Mouse (Mus musculus): ENCODE data around the gene Trpm8. TPM values are rescaled to one million over a fixed set of nuclear protein-coding genes. Genes with fewer than 3 reads are reported as not detected.

Gene Trpm8
- polyA plus RNA-seq, 1 experiment from 2014 or later = not detected

DNA sequence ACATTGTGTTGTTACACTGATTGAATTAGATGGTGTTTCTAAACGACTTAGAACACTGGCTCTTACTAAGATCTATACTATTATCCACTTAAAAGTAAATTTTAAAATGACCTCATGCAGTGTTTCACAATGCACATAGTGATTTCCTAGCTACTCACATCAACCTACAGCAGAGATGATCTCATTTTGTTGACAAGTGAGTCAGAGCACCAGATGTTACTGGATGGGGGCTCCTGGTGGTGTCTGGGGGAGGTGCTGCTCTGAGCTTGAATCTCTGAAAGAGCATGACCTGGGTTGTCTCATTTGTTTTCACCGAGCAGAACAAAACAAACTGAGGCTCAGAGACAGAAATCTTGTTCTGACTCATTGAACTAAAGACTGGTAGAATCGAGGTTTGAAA, 68.1 kb downstream of the Trpm8 start:
- no peaks in the 10 kb centered on the region for H3K36me3 ChIP-seq
- no peaks in the 10 kb centered on the region for H3K4me1 ChIP-seq (replicated peaks)
- H3K9me3 ChIP-seq (replicated peaks) = no peaks in the 10 kb centered on the region
- no peak overlapping the region for H3K9ac ChIP-seq
- no peak overlapping the region for H3K4me3 ChIP-seq
- H3K4me2 ChIP-seq = no peak overlapping the region
- no peak overlapping the region for H3K27ac ChIP-seq (ENCODE audit: poor library complexity, severe bottlenecking)
- no peaks in the 10 kb centered on the region for H3K27me3 ChIP-seq (replicated peaks)
- WGBS = 39% methylated on average over 3 of the region's 3 CpGs
- ATAC-seq (ENCODE audit: insufficient number of reproducible peaks, low FRiP score) = no peak

- Histone ChIP-seq H3K9ac (no peak overlapping the region), H3K27ac (ENCODE audit: poor library complexity, severe bottlenecking) (no peak overlapping the region), H3K4me3 (no peak overlapping the region), H3K27me3 (replicated peaks) (no peaks in the 10 kb centered on the region), H3K36me3 (no peaks in the 10 kb centered on the region), H3K4me2 (no peak overlapping the region), H3K4me1 (replicated peaks) (no peaks in the 10 kb centered on the region), H3K9me3 (replicated peaks) (no peaks in the 10 kb centered on the region)
- no peak for ATAC-seq (ENCODE audit: insufficient number of reproducible peaks, low FRiP score)
- 74% methylated on average over 5 of the region's 5 CpGs for WGBS
These were observed 71.1 kb downstream of the Trpm8 start for GRCm38 (mm10) chr1:88348496-88349005.

GRCm38 (mm10) chr1:88350761-88351160, 73.3 kb downstream of the Trpm8 start:
- H3K9me3 ChIP-seq (replicated peaks) = no peaks in the 10 kb centered on the region
- no peak overlapping the region for H3K4me2 ChIP-seq
- H3K27me3 ChIP-seq (replicated peaks) = no peaks in the 10 kb centered on the region
- H3K27ac ChIP-seq (ENCODE audit: poor library complexity, severe bottlenecking) = no peak overlapping the region
- WGBS = 73% methylated on average over 9 of the region's 9 CpGs
- no peak overlapping the region for H3K9ac ChIP-seq
- H3K4me3 ChIP-seq = no peak overlapping the region
- H3K36me3 ChIP-seq = no peaks in the 10 kb centered on the region
- H3K4me1 ChIP-seq (replicated peaks) = no peaks in the 10 kb centered on the region
- ATAC-seq (ENCODE audit: insufficient number of reproducible peaks, low FRiP score) = no peak

DNA sequence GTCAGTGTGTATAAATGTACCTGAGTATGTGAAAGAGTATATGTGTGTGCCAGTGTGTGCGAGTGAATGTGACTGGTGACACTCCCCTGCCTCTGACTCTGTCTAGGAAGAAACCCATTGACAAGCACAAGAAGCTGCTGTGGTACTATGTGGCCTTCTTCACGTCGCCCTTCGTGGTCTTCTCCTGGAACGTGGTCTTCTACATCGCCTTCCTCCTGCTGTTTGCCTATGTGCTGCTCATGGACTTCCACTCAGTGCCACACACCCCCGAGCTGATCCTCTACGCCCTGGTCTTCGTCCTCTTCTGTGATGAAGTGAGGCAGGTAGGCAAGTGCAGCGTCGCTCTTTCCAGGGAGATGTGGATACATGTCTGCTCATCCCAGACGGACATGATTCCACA, 77.6 kb downstream of the Trpm8 start:
- H3K36me3 ChIP-seq = no peaks in the 10 kb centered on the region
- H3K4me3 ChIP-seq = no peak overlapping the region
- WGBS = 87% methylated on average over 12 of the region's 12 CpGs

DNA sequence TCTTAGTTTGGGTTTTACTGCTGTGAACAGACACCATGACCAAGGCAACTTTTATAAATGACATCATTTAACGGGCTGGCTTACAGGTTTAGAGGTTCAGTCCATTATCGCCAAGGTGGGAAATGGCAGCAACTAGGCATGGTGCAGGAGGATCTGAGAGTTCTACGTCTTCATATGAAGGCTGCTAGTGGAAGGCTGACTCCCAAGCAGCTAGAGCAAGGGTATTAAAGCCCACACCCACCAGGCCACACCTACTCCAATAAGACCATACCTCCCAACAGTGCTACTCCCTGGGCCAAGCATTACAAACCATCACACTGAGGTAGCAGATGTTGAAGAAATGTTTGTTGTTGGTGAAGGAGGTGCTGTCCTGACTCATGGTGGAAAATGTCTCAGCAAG, 78.2 kb downstream of the Trpm8 start:
- H3K9ac ChIP-seq = no peak overlapping the region
- no peaks in the 10 kb centered on the region for H3K9me3 ChIP-seq (replicated peaks)
- H3K27ac ChIP-seq (ENCODE audit: poor library complexity, severe bottlenecking) = no peak overlapping the region
- 80% methylated on average over 3 of the region's 3 CpGs for WGBS
- no peak for ATAC-seq (ENCODE audit: insufficient number of reproducible peaks, low FRiP score)
- H3K27me3 ChIP-seq (replicated peaks) = no peaks in the 10 kb centered on the region
- H3K36me3 ChIP-seq = no peaks in the 10 kb centered on the region
- no peak overlapping the region for H3K4me3 ChIP-seq
- H3K4me2 ChIP-seq = no peak overlapping the region
- H3K4me1 ChIP-seq (replicated peaks) = no peaks in the 10 kb centered on the region

More for the DNA sequence above, 77.6 kb downstream of the Trpm8 start:
- Histone ChIP-seq H3K4me2 (no peak overlapping the region), H3K27me3 (replicated peaks) (no peaks in the 10 kb centered on the region), H3K4me1 (replicated peaks) (no peaks in the 10 kb centered on the region), H3K9ac (no peak overlapping the region), H3K9me3 (replicated peaks) (no peaks in the 10 kb centered on the region), H3K27ac (ENCODE audit: poor library complexity, severe bottlenecking) (no peak overlapping the region)
- no peak for ATAC-seq (ENCODE audit: insufficient number of reproducible peaks, low FRiP score)

GRCm38 (mm10) chr1:88356616-88357015, 79.2 kb downstream of the Trpm8 start:
- no peak for ATAC-seq (ENCODE audit: insufficient number of reproducible peaks, low FRiP score)
- H3K27me3 ChIP-seq (replicated peaks) = no peaks in the 10 kb centered on the region
- 70% methylated on average over 6 of the region's 6 CpGs for WGBS
- no peaks in the 10 kb centered on the region for H3K4me1 ChIP-seq (replicated peaks)
- no peak overlapping the region for H3K9ac ChIP-seq
- no peak overlapping the region for H3K4me3 ChIP-seq
- H3K27ac ChIP-seq (ENCODE audit: poor library complexity, severe bottlenecking) = no peak overlapping the region
- no peaks in the 10 kb centered on the region for H3K36me3 ChIP-seq
- H3K9me3 ChIP-seq (replicated peaks) = no peaks in the 10 kb centered on the region
- H3K4me2 ChIP-seq = no peak overlapping the region

DNA sequence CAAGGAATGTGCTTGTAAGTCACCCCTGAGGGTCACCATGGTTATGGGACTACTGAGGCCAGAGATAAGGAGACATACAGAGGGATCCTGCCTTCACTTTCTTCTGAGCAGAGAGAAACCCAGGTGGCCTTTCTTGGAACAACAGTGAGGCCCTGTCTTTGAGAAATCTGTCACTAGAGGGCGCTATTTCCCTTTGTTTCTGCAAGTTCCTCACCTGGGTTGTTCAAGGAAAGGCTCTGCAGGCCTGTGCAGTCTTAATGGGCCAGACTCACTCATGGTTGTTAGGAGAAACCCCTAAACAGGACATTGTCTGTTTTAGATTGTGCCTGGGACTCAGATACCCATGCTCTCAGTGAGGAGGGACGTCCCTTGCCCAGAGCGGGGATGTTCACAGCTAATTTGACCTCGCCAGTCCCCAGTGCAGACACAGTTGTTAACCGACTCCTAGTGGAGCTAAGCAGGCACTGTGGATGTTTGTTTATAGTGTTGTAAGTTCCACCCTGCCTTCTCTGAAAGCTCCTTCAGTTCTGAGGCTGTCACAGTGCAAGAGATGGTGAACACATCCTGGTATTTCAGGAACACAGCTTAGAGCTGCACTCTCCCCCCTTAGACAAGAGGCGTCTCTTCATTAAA, 80.1 kb downstream of the Trpm8 start:
- no peak overlapping the region for H3K27ac ChIP-seq (ENCODE audit: poor library complexity, severe bottlenecking)
- H3K4me3 ChIP-seq = no peak overlapping the region
- no peaks in the 10 kb centered on the region for H3K27me3 ChIP-seq (replicated peaks)
- H3K4me2 ChIP-seq = no peak overlapping the region
- no peaks in the 10 kb centered on the region for H3K9me3 ChIP-seq (replicated peaks)
- WGBS = 61% methylated on average over 6 of the region's 6 CpGs
- no peaks in the 10 kb centered on the region for H3K36me3 ChIP-seq
- 0 out of 2 replicates have a peak, but pooled peaks have one; percentile 22 for ATAC-seq (ENCODE audit: insufficient number of reproducible peaks, low FRiP score)
- H3K4me1 ChIP-seq (replicated peaks) = no peaks in the 10 kb centered on the region
- H3K9ac ChIP-seq = no peak overlapping the region

DNA sequence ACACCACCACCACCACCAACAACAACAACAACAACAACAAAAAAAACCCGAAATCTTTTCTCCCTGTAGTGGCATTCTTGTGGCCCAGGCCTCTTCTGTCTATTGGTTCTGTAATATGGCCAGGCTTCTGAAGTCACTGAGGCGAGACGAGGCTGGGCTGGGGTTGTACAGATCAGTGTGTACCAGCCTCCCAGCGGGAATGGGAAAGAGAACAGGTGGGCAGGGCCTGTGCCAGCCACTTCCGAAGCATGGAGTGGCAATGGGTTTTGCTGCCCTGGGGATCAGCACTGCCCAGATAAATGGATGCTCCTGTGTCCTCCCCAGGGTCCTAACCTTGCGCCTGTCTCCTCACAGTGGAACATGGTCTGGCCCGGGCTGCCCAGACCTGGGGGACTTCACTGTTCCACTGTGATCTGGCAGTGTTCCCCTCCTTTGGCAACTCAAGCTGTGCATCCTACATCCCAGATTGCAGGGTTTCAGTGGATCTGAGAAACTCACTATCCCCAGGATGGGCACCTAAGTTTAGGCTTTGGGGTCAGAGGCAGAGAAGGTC, 80.7 kb downstream of the Trpm8 start:
- Histone ChIP-seq H3K9me3 (replicated peaks) (no peaks in the 10 kb centered on the region), H3K9ac (no peak overlapping the region), H3K36me3 (no peaks in the 10 kb centered on the region), H3K27ac (ENCODE audit: poor library complexity, severe bottlenecking) (no peak overlapping the region), H3K4me3 (no peak overlapping the region), H3K27me3 (replicated peaks) (no peaks in the 10 kb centered on the region), H3K4me2 (no peak overlapping the region), H3K4me1 (replicated peaks) (no peaks in the 10 kb centered on the region)
- 78% methylated on average over 7 of the region's 7 CpGs for WGBS
- ATAC-seq (ENCODE audit: insufficient number of reproducible peaks, low FRiP score) = no peak

GRCm38 (mm10) chr1:88361085-88361484, 83.6 kb downstream of the Trpm8 start:
- no peaks in the 10 kb centered on the region for H3K9me3 ChIP-seq (replicated peaks)
- no peak overlapping the region for H3K4me2 ChIP-seq
- WGBS = 69% methylated on average over 4 of the region's 4 CpGs
- no peaks in the 10 kb centered on the region for H3K36me3 ChIP-seq
- H3K4me1 ChIP-seq (replicated peaks) = no peaks in the 10 kb centered on the region
- H3K9ac ChIP-seq = no peak overlapping the region
- no peak overlapping the region for H3K27ac ChIP-seq (ENCODE audit: poor library complexity, severe bottlenecking)
- no peaks in the 10 kb centered on the region for H3K27me3 ChIP-seq (replicated peaks)
- H3K4me3 ChIP-seq = no peak overlapping the region
- no peak for ATAC-seq (ENCODE audit: insufficient number of reproducible peaks, low FRiP score)

GRCm38 (mm10) chr1:88366881-88367644, 89.6 kb downstream of the Trpm8 start:
- H3K27ac ChIP-seq (ENCODE audit: poor library complexity, severe bottlenecking) = no peak overlapping the region
- no peak overlapping the region for H3K4me2 ChIP-seq
- no peak for ATAC-seq (ENCODE audit: insufficient number of reproducible peaks, low FRiP score)
- no peak overlapping the region for H3K9ac ChIP-seq
- peaks cover 5% of the 10 kb centered on the region; the same call in 1 of the 2 replicates for H3K9me3 ChIP-seq (replicated peaks)
- H3K27me3 ChIP-seq (replicated peaks) = no peaks in the 10 kb centered on the region
- H3K36me3 ChIP-seq = no peaks in the 10 kb centered on the region
- H3K4me1 ChIP-seq (replicated peaks) = no peaks in the 10 kb centered on the region
- WGBS = 70% methylated on average over 11 of the region's 11 CpGs
- no peak overlapping the region for H3K4me3 ChIP-seq

DNA sequence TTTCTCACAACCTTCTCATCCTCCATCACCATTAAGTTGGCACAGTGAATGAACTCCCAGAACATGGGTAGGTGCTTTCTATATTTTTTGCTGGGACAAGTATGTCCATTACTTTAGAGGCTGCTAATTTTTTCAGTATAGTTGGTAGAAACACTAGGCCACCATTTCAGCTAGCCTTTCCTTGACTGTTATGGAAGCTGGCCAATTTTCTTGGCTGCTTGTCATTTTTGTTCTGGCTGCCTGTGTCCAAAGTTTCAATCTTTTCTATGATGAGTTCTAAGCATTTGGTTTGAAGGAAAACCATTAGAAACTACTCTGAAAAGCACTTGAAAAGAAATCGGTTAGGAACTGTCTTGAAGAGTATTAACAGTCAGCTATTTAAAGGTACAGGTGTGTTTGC, 101.0 kb downstream of the Trpm8 start:
- Histone ChIP-seq H3K36me3 (no peaks in the 10 kb centered on the region), H3K27ac (ENCODE audit: poor library complexity, severe bottlenecking) (no peak overlapping the region), H3K4me3 (no peak overlapping the region), H3K27me3 (replicated peaks) (no peaks in the 10 kb centered on the region), H3K4me1 (replicated peaks) (no peaks in the 10 kb centered on the region), H3K9me3 (replicated peaks) (no peaks in the 10 kb centered on the region), H3K4me2 (no peak overlapping the region), H3K9ac (no peak overlapping the region)
- 72% methylated on average over 1 of the region's 1 CpGs for WGBS
- no peak for ATAC-seq (ENCODE audit: insufficient number of reproducible peaks, low FRiP score)
